Mouse (Mus musculus) urinary bladder, postnatal 4 days (tissue): ENCODE results near the gene Phf20.
A peak's percentile ranks its signal among the peaks of the same experiment; 100 is the strongest.
"Not testable (repeated sequence)": the region's sequence is repeated elsewhere in the genome, so short reads cannot be mapped to it uniquely, and the experiment has no call there.

Experiments used
- DNase-seq, 2 experiments: peaks; one replicate each; pipeline ENCODE4 v3.0.0; 2021 to 2022; ENCODE audit warnings: low spot score in 2 of 2

Phf20 gene

GRCm38 (mm10) chr2:156197129-156197911 lies 1.1 kb downstream of the Phf20 start:
- no peak for DNase-seq

GRCm38 (mm10) chr2:156199944-156200343 lies 3.7 kb downstream of the Phf20 start:
- DNase-seq = no peak

GRCm38 (mm10) chr2:156201486-156201885 lies 5.2 kb downstream of the Phf20 start:
- DNase-seq = no peak

GRCm38 (mm10) chr2:156202848-156203437 lies 6.7 kb downstream of the Phf20 start:
- DNase-seq = peak; percentile 21 to 60

- no peak for DNase-seq
Measured at GRCm38 (mm10) chr2:156203917-156204316, 7.7 kb downstream of the Phf20 start.

GRCm38 (mm10) chr2:156217786-156218185 lies 21.5 kb downstream of the Phf20 start:
- no peak for DNase-seq

- DNase-seq = no peak
Measured at GRCm38 (mm10) chr2:156222100-156222499, 25.8 kb downstream of the Phf20 start.

GRCm38 (mm10) chr2:156224043-156224442 lies 27.8 kb downstream of the Phf20 start:
- DNase-seq = no peak

- no peak for DNase-seq
Measured at GRCm38 (mm10) chr2:156227689-156228088, 31.4 kb downstream of the Phf20 start.

- DNase-seq = no peak
Measured at GRCm38 (mm10) chr2:156229171-156229570, 32.9 kb downstream of the Phf20 start.

GRCm38 (mm10) chr2:156231340-156231739 lies 35.1 kb downstream of the Phf20 start:
- DNase-seq = no peak

GRCm38 (mm10) chr2:156233275-156233948 lies 37.1 kb downstream of the Phf20 start:
- DNase-seq = no peak

- not testable (repeated sequence) for DNase-seq
Measured at GRCm38 (mm10) chr2:156234016-156234415, 37.8 kb downstream of the Phf20 start.

- DNase-seq = no peak
Measured at GRCm38 (mm10) chr2:156235847-156236246, 39.6 kb downstream of the Phf20 start.

GRCm38 (mm10) chr2:156241662-156242061 lies 45.4 kb downstream of the Phf20 start:
- DNase-seq = no peak

- DNase-seq = no peak
Measured at GRCm38 (mm10) chr2:156243011-156243410, 46.7 kb downstream of the Phf20 start.

- DNase-seq = no peak
Measured at GRCm38 (mm10) chr2:156247599-156247998, 51.3 kb downstream of the Phf20 start.

- no peak for DNase-seq
Measured at GRCm38 (mm10) chr2:156250761-156251160, 54.5 kb downstream of the Phf20 start.

- no peak for DNase-seq
Measured at GRCm38 (mm10) chr2:156251291-156251690, 55.0 kb downstream of the Phf20 start.

- DNase-seq = no peak
Measured at GRCm38 (mm10) chr2:156257051-156257450, 60.8 kb downstream of the Phf20 start.

- no peak for DNase-seq
Measured at GRCm38 (mm10) chr2:156257922-156258761, 61.9 kb downstream of the Phf20 start.

- no peak for DNase-seq
Measured at GRCm38 (mm10) chr2:156260968-156261367, 64.7 kb downstream of the Phf20 start.
